ENCODE assay signal across 8 mouse cellular contexts in the genomic region with DNA sequence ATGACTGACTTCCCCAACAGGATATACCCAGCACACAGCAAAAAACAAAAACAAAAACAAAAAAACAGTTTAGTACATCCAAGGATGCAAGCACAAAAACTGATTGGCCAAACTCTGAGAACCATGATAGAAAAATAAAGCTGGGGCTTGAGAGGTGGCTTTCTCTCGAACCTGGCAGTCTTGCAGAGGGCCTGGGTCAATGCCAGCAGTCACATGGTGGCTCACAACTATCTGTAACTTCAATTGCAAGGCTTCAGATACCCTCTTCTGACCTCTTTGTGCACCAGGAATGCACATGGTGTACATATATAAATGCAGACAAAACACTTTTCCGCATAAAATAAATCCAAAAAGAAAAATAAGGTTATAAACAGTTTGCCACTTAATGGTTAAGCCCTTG. TPM values are rescaled to one million over a fixed set of nuclear protein-coding genes. Genes with fewer than 3 reads are reported as not detected.
DNase-seq lines count a peak whose midpoint lies in the region; ATAC-seq and TF ChIP-seq lines count a peak whose summit lies in the region.

No protein-coding gene starts in this region.

- H3K9ac ChIP-seq in intestine, postnatal 0 days (ENCODE audit: low read depth, low read length) = no peak overlapping the region
- H3K9ac ChIP-seq in neural tube, embryonic 15.5 days (replicated peaks) = peak overlapping the region; percentile 67

- no peak for TF ChIP-seq CTCF in intestine, postnatal 0 days (IDR thresholded peaks at IDR 0.05; ENCODE audit: low read depth)
- no peak for TF ChIP-seq CTCF in thymus, adult 2 months (IDR thresholded peaks at IDR 0.05; ENCODE audit: borderline replicate concordance, control insufficient read depth, extremely low read depth, insufficient read depth, low read length, poor library complexity)

- 51% methylated on average over 2 of the region's 2 CpGs for WGBS in intestine, postnatal 0 days
- WGBS in neural tube, embryonic 15.5 days = 66% methylated on average over 2 of the region's 2 CpGs
- 46% methylated on average over 2 of the region's 2 CpGs for WGBS in thymus, adult 2 months

- H3K27ac ChIP-seq in intestine, postnatal 0 days (ENCODE audit: low read depth, low read length) = no peak overlapping the region
- no peak overlapping the region; the same call in 1 of the 2 replicates for H3K27ac ChIP-seq in neural tube, embryonic 15.5 days (replicated peaks)
- H3K27ac ChIP-seq in thymus, adult 2 months (ENCODE audit: control insufficient read depth, insufficient read depth, low read length) = no peak overlapping the region

- H3K36me3 ChIP-seq in erythroblast, embryonic 14.5 days (ENCODE audit: control insufficient read depth) = peaks cover 19% of the 10 kb centered on the region
- no peaks in the 10 kb centered on the region for H3K36me3 ChIP-seq in intestine, postnatal 0 days (ENCODE audit: control insufficient read depth, insufficient read depth)
- H3K36me3 ChIP-seq in neural tube, embryonic 15.5 days = no peaks in the 10 kb centered on the region
- H3K36me3 ChIP-seq in thymus, adult 2 months (ENCODE audit: control insufficient read depth, insufficient read depth, low read length) = no peaks in the 10 kb centered on the region

- intact Hi-C loops in left cerebral cortex, postnatal 36 days (cut with DNase I) = loop anchor here (5.0 kb wide), 1 partner anchor 239 kb away; the partner anchor contains the start of gene Sesn2

- no peak for ATAC-seq in erythroblast, adult 5-6 weeks (replicated peaks; ENCODE audit: low FRiP score, poor library complexity, severe bottlenecking)
- ATAC-seq in intestine, postnatal 0 days = no peak
- ATAC-seq in neural tube, embryonic 15.5 days (ENCODE audit: low FRiP score) = no peak

- TF ChIP-seq POLR2A in thymus, adult 2 months (IDR thresholded peaks at IDR 0.05; ENCODE audit: control insufficient read depth, extremely low read depth, insufficient read depth, low read length, poor library complexity) = no peak

- no peaks in the 10 kb centered on the region for H3K9me3 ChIP-seq in erythroblast, embryonic 14.5 days (ENCODE audit: control insufficient read depth, low read length)
- no peaks in the 10 kb centered on the region for H3K9me3 ChIP-seq in intestine, postnatal 0 days (ENCODE audit: control insufficient read depth)
- H3K9me3 ChIP-seq in neural tube, embryonic 15.5 days (replicated peaks) = no peaks in the 10 kb centered on the region

- DNase-seq in right cerebral cortex, postnatal 4 days = peak; percentile 53
- DNase-seq in right cerebral cortex, adult 2 months (ENCODE audit: low spot score in 2 of 2) = no peak
- DNase-seq in thymus, adult 2 months = no peak
- DNase-seq in left cerebral cortex, postnatal 36 days (ENCODE audit: low spot score in 2 of 2) = no peak

- peak overlapping the region; percentile 87 for H3K4me3 ChIP-seq in erythroblast, embryonic 14.5 days (replicated peaks)
- no peak overlapping the region for H3K4me3 ChIP-seq in intestine, postnatal 0 days (ENCODE audit: low read depth, low read length)
- peak overlapping the region; percentile 54 for H3K4me3 ChIP-seq in neural tube, embryonic 15.5 days (replicated peaks)
- no peak overlapping the region for H3K4me3 ChIP-seq in thymus, adult 2 months (ENCODE audit: control insufficient read depth, insufficient read depth, low read length)

- H3K27me3 ChIP-seq in erythroblast, embryonic 14.5 days (ENCODE audit: control insufficient read depth) = no peaks in the 10 kb centered on the region
- H3K27me3 ChIP-seq in intestine, postnatal 0 days (replicated peaks; ENCODE audit: control insufficient read depth, insufficient read depth, low read length) = no peaks in the 10 kb centered on the region
- H3K27me3 ChIP-seq in neural tube, embryonic 15.5 days (replicated peaks) = no peaks in the 10 kb centered on the region
- no peaks in the 10 kb centered on the region for H3K27me3 ChIP-seq in thymus, adult 2 months (ENCODE audit: control insufficient read depth, insufficient read depth, low read length)

- peak overlapping the region; percentile 84 for H3K4me2 ChIP-seq in intestine, postnatal 0 days (replicated peaks; ENCODE audit: low read depth)
- H3K4me2 ChIP-seq in neural tube, embryonic 15.5 days = peak overlapping the region; percentile 81

- peaks cover 74% of the 10 kb centered on the region for H3K4me1 ChIP-seq in erythroblast, embryonic 14.5 days (ENCODE audit: control insufficient read depth)
- 0 out of 2 replicates have a peak, but pooled peaks cover 4% of the 10 kb centered on the region for H3K4me1 ChIP-seq in intestine, postnatal 0 days (replicated peaks; ENCODE audit: control insufficient read depth, insufficient read depth, low read length)
- H3K4me1 ChIP-seq in neural tube, embryonic 15.5 days = peaks cover 28% of the 10 kb centered on the region
- 0 out of 2 replicates have a peak, but pooled peaks cover 3% of the 10 kb centered on the region for H3K4me1 ChIP-seq in thymus, adult 2 months (replicated peaks; ENCODE audit: control insufficient read depth, insufficient read depth, low read length)

RNA-seq across cellular contexts. Expression of gene Taf12, which starts 1.0 kb away (rescaled TPM):
- 4.6 and 6.2 TPM in 2 replicates for polyA plus RNA-seq in erythroblast, embryonic 14.5 days (2012)
- total RNA-seq in erythroblast, adult 5-6 weeks (2015; ENCODE audit: low replicate concordance) = 10.2 and 13.0 TPM in 2 replicates
- 8.9 and 18.8 TPM in 2 replicates for total RNA-seq in erythroblast, adult 5-6 weeks (2017; ENCODE audit: low replicate concordance)
- polyA plus RNA-seq in intestine, postnatal 0 days (2015; fragmentation: Nextera tagmentation; extraction: Ambion mirVana) = 43.2 and 47.5 TPM in 2 replicates
- 36.5 and 43.6 TPM in 2 replicates for polyA plus RNA-seq in neural tube, embryonic 15.5 days (2015; fragmentation: Nextera tagmentation; extraction: Ambion mirVana)
- 13.7 and 17.2 TPM in 2 replicates for polyA plus RNA-seq in thymus, adult 2 months (2012; rRNA removed)
- 10 to 100 TPM; 19.0 to 25.2 TPM for total RNA-seq in left cerebral cortex, postnatal 36 days (2021)

RNA-seq across cellular contexts. Expression of gene Gmeb1, which starts 11.8 kb away (rescaled TPM):
- polyA plus RNA-seq in erythroblast, embryonic 14.5 days (2012) = 1.8 and 2.8 TPM in 2 replicates
- total RNA-seq in erythroblast, adult 5-6 weeks (2015; ENCODE audit: low replicate concordance) = 7.5 and 12.5 TPM in 2 replicates
- 10.3 and 12.5 TPM in 2 replicates for total RNA-seq in erythroblast, adult 5-6 weeks (2017; ENCODE audit: low replicate concordance)
- 8.9 and 9.6 TPM in 2 replicates for polyA plus RNA-seq in intestine, postnatal 0 days (2015; fragmentation: Nextera tagmentation; extraction: Ambion mirVana)
- polyA plus RNA-seq in neural tube, embryonic 15.5 days (2015; fragmentation: Nextera tagmentation; extraction: Ambion mirVana) = 37.7 and 39.0 TPM in 2 replicates
- 47.5 and 49.6 TPM in 2 replicates for polyA plus RNA-seq in thymus, adult 2 months (2012; rRNA removed)
- 10 to 100 TPM; 20.7 to 25.2 TPM for total RNA-seq in left cerebral cortex, postnatal 36 days (2021)

RNA-seq across cellular contexts. Expression of gene Rab42, which starts 30.0 kb away (rescaled TPM):
- polyA plus RNA-seq in erythroblast, embryonic 14.5 days (2012) = 0.05 TPM in 1 of 2 replicates, not detected in the other
- not detected in 2 replicates for total RNA-seq in erythroblast, adult 5-6 weeks (2015; ENCODE audit: low replicate concordance)
- not detected in 2 replicates for total RNA-seq in erythroblast, adult 5-6 weeks (2017; ENCODE audit: low replicate concordance)
- polyA plus RNA-seq in intestine, postnatal 0 days (2015; fragmentation: Nextera tagmentation; extraction: Ambion mirVana) = 48.2 and 48.3 TPM in 2 replicates
- 3.4 and 3.5 TPM in 2 replicates for polyA plus RNA-seq in neural tube, embryonic 15.5 days (2015; fragmentation: Nextera tagmentation; extraction: Ambion mirVana)
- 6.2 and 6.8 TPM in 2 replicates for polyA plus RNA-seq in thymus, adult 2 months (2012; rRNA removed)
- total RNA-seq in left cerebral cortex, postnatal 36 days (2021) = 1 to 10 TPM; 1.5 to 2.8 TPM

RNA-seq across cellular contexts. Expression of gene Trnau1ap, which starts 56.2 kb away (rescaled TPM):
- 1.7 and 2.4 TPM in 2 replicates for polyA plus RNA-seq in erythroblast, embryonic 14.5 days (2012)
- total RNA-seq in erythroblast, adult 5-6 weeks (2015; ENCODE audit: low replicate concordance) = 11.9 and 12.5 TPM in 2 replicates
- total RNA-seq in erythroblast, adult 5-6 weeks (2017; ENCODE audit: low replicate concordance) = 12.4 and 13.2 TPM in 2 replicates
- polyA plus RNA-seq in intestine, postnatal 0 days (2015; fragmentation: Nextera tagmentation; extraction: Ambion mirVana) = 80.1 and 84.1 TPM in 2 replicates
- polyA plus RNA-seq in neural tube, embryonic 15.5 days (2015; fragmentation: Nextera tagmentation; extraction: Ambion mirVana) = 69.9 and 70.3 TPM in 2 replicates
- polyA plus RNA-seq in thymus, adult 2 months (2012; rRNA removed) = 18.9 and 23.1 TPM in 2 replicates
- 10 to 100 TPM; 21.5 to 24.8 TPM for total RNA-seq in left cerebral cortex, postnatal 36 days (2021)

Comparison
In these comparisons a context has a peak if more than half of its experiments do, and no peak if none do; other contexts are left out.
1. H3K4me3 ChIP-seq: peak in erythroblast, embryonic 14.5 days (single experiment) and neural tube, embryonic 15.5 days (single experiment); none in intestine, postnatal 0 days (single experiment) and thymus, adult 2 months (single experiment).